Mouse (Mus musculus) cortical plate, adult 2 months (tissue): ENCODE measurements around the gene Chd2. TPM values are rescaled to one million over a fixed set of nuclear protein-coding genes. Genes with fewer than 3 reads are reported as not detected.
A peak's percentile ranks its signal among the peaks of the same experiment; 100 is the strongest.

ENCODE experiments used
- H3K27ac ChIP-seq: fragments of 200-500 bp; 2 replicates; pipeline ENCODE4 v1.5.1; 2012; ENCODE audit warnings: low read length, control low read depth, inconsistent platforms; ENCODE audit not compliant: insufficient read depth
- H3K4me1 ChIP-seq: fragments of 200-500 bp; 2 replicates; pipeline ENCODE4 v1.6.1; 2011; ENCODE audit warnings: low read length; ENCODE audit not compliant: control insufficient read depth, insufficient read depth
- H3K4me3 ChIP-seq: fragments of 200-500 bp; 2 replicates; pipeline ENCODE4 v1.5.1; 2011; ENCODE audit warnings: mild to moderate bottlenecking, low read length, control low read depth; ENCODE audit not compliant: insufficient read depth
- CTCF ChIP-seq: fragments of 200-500 bp; IDR thresholded peaks from 2 replicates; pipeline ENCODE4 v1.5.1; 2011; ENCODE audit warnings: mild to moderate bottlenecking, control low read depth, low read length; ENCODE audit not compliant: insufficient read depth; ENCODE audit errors: extremely low read depth
- POLR2A ChIP-seq: fragments of 200-500 bp; IDR thresholded peaks from 2 replicates; pipeline ENCODE4 v1.6.1; 2011; ENCODE audit warnings: mild to moderate bottlenecking, low read length, control low read depth; ENCODE audit not compliant: insufficient read depth; ENCODE audit errors: extremely low read depth
- polyA plus RNA-seq: library from polyadenylated mRNA; depleted of rRNA; stranded (reverse); fragments of >200 nt; gene quantifications from 2 replicates; pipeline ENCODE4 v1.2.3, GENCODE M21; 2012

Gene Chd2
- polyA plus RNA-seq, 1 experiment = 33.5 TPM

DNA sequence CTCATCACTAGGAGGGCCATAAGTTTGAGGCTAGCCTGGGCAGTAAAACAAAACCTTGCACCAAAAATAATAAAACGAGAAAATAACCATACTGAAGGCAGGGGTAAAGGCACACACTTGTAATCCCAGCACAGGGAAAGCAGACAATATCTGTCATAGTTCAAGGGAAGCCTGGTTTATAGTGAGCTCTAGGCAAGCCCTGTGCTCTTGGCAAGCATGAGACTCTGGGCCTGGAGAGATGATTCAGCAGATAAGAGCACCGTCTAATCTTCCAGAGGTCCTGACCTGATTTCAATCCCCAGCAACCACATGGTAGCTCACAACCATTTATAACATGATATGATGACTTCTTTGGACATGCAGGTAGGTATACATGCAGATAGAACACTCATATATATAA lies 29.2 kb downstream of the Chd2 start:
- no peak overlapping the region for H3K4me3 ChIP-seq
- no peak for TF ChIP-seq CTCF
- no peak for TF ChIP-seq POLR2A
- H3K27ac ChIP-seq = no peak overlapping the region
- peaks cover 9% of the 10 kb centered on the region for H3K4me1 ChIP-seq

- no peak for TF ChIP-seq POLR2A
- TF ChIP-seq CTCF = no peak
- Histone ChIP-seq H3K4me3 (no peak overlapping the region), H3K27ac (no peak overlapping the region), H3K4me1 (no peaks in the 10 kb centered on the region)
Measured at GRCm38 (mm10) chr7:73508688-73509087, 32.9 kb downstream of the Chd2 start.

DNA sequence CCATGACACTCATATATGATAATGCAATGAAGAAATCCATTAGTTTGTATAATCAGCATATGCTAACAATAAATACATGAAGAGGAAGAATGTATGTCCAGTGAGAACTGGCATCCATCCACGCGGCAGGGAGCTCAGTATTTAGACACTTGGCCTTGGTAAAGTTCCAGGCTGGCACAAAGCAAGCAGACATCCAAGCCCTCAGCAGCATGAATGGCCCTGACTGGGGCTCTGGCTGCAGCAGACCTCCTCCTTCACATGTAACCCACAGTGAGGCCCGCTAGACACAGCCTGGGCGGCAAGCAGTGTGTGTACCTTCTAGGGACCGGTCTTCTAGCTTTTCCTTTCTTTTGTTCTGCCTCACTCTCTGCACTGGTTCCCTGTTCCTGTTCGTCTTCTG lies 34.1 kb downstream of the Chd2 start:
- no peaks in the 10 kb centered on the region for H3K4me1 ChIP-seq
- H3K27ac ChIP-seq = 0 out of 2 replicates have a peak overlapping the region, but pooled peaks have one; percentile 13
- no peak overlapping the region for H3K4me3 ChIP-seq
- TF ChIP-seq CTCF (no peak), POLR2A (no peak)

GRCm38 (mm10) chr7:73506852-73507251 lies 34.8 kb downstream of the Chd2 start:
- no peak overlapping the region for H3K27ac ChIP-seq
- H3K4me3 ChIP-seq = no peak overlapping the region
- H3K4me1 ChIP-seq = no peaks in the 10 kb centered on the region
- TF ChIP-seq POLR2A = no peak
- no peak for TF ChIP-seq CTCF

- Histone ChIP-seq H3K4me3 (no peak overlapping the region), H3K27ac (no peak overlapping the region), H3K4me1 (no peaks in the 10 kb centered on the region)
- TF ChIP-seq CTCF (no peak), POLR2A (no peak)
Measured at GRCm38 (mm10) chr7:73505266-73505665, 36.4 kb downstream of the Chd2 start.

DNA sequence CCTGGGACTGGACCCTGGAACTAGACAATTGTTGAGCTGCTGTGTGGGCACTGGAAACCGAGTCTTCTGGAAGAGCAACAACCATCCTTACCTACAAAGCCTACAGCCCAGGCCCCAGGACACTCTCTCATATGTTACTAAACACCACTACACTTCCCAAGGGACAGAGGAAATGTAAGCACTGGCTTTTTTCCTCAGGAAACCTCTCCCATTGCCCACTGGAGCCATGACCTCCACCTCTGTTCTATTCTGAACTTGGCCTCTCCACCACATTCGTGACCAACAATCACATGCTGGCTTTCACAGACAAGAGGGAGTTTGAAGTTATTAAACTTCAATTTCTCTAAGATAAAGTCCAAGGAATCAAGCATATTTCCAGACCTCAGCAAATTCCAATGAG lies 43.4 kb downstream of the Chd2 start:
- Histone ChIP-seq H3K4me1 (no peaks in the 10 kb centered on the region), H3K27ac (no peak overlapping the region), H3K4me3 (no peak overlapping the region)
- TF ChIP-seq POLR2A (no peak), CTCF (no peak)

GRCm38 (mm10) chr7:73489261-73489660 lies 52.4 kb downstream of the Chd2 start:
- no peak overlapping the region for H3K4me3 ChIP-seq
- TF ChIP-seq CTCF (no peak), POLR2A (no peak)
- H3K27ac ChIP-seq = no peak overlapping the region
- no peaks in the 10 kb centered on the region for H3K4me1 ChIP-seq

DNA sequence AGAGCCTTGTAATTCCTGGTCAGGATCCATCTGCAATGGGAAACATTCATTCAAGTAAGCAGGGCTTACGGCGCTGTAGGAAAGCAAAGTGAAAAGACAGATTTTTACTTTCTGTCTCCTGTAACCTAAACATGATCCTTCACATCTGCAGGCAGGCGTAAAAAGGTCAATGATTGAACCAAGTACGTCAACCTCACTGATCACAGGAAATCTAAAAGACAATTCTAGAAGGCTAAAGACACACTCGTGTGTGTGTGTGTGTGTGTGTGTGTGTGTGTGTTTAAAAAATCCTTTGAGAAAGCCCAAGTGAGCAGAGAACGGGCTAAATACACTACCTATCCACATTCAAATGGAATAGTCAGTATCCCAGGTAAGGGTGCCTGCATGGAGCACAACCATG lies 60.5 kb downstream of the Chd2 start:
- Histone ChIP-seq H3K27ac (no peak overlapping the region), H3K4me3 (no peak overlapping the region)

DNA sequence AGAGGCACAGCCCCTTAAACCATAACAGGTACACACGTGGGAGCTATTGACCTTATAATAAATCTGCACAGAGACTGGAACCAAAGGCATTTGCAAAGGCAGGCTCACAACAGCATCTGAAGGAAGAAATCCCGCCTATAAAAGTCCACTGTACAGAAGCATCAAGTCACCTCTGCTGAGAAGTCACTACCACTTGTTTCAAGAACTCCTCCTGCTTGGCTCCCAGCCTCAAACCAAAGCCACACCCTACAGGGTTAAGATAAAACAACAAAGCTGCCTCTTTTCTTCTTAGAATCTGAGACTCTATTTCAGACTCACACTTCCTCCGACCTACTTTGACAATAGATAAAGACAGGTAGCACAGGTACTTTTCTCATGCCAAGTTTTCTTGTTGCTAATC lies 62.1 kb downstream of the Chd2 start:
- no peak overlapping the region for H3K27ac ChIP-seq
- peaks cover 7% of the 10 kb centered on the region for H3K4me1 ChIP-seq
- H3K4me3 ChIP-seq = no peak overlapping the region
- TF ChIP-seq CTCF = no peak
- TF ChIP-seq POLR2A = no peak

More for the DNA sequence above, 60.5 kb downstream of the Chd2 start:
- peaks cover 7% of the 10 kb centered on the region for H3K4me1 ChIP-seq
- TF ChIP-seq CTCF (no peak), POLR2A (no peak)

DNA sequence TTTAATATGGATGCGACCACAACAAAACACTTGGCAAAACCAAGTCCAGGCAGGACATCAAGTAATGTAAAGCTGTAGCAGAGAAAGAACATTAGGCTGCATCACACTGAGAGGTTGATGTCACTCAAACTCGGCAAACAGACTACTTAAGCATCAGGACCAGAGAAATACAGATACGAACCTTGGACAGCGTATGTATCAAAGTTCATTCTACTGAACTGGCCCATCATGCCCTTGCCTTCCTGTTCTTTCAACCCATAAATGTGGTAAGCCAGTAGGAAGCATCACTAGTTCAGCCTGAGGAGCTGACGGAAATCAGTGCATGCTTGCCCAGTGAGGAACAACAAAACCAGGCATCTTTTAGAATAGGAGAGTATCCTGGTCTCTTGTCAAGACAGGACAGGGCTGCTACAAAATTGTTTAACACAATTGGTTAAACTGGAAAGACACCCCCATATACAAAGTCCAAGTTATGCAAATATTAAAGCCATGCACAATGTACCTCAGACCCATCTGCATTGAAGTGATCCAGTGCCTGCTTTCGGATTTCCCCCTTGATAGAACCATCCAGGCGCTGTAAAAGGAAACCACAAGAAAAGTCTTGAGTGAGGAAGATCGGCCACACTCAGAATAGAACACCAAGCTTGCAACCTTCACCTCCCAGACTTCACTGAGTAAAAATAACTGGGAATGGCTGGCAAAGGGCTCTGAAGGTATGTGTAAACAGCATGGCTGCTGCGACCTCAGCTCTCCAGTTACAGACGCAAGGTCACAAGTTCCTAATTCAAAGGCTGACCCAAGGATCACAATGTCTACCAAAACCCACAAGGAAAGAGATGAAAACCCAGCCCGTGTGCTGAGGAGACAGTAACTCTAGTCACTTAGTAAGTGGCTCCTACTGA lies 63.2 kb downstream of the Chd2 start:
- no peak for TF ChIP-seq CTCF
- no peak for TF ChIP-seq POLR2A
- H3K4me1 ChIP-seq = peaks cover 7% of the 10 kb centered on the region
- no peak overlapping the region for H3K27ac ChIP-seq
- no peak overlapping the region for H3K4me3 ChIP-seq
